Mouse (Mus musculus) limb, embryonic 13.5 days (tissue): ENCODE data around the gene Cpa4. TPM values are rescaled to one million over a fixed set of nuclear protein-coding genes. Genes with fewer than 3 reads are reported as not detected.
A peak's percentile ranks its signal among the peaks of the same experiment; 100 is the strongest.

Experiments
- ATAC-seq: fragments of 200-750 bp; cut with Nextera tagmentation; 2 replicates; pipeline ENCODE4 v1.8.0; 2017; ENCODE audit warnings: low read depth, moderate number of reproducible peaks, moderate TSS enrichment; ENCODE audit not compliant: low FRiP score
- H3K27ac ChIP-seq: fragments of 300-500 bp; sonication (generic); 2 replicates; pipeline ENCODE4 v1.5.1; 2015; ENCODE audit warnings: inconsistent platforms, mild to moderate bottlenecking, moderate library complexity
- H3K27me3 ChIP-seq: fragments of 300-500 bp; sonication (generic); 2 replicates; pipeline ENCODE4 v1.6.1; 2015; ENCODE audit warnings: mild to moderate bottlenecking, inconsistent platforms
- H3K36me3 ChIP-seq: fragments of 300-500 bp; sonication (generic); 2 replicates; pipeline ENCODE4 v1.6.1; 2015; ENCODE audit warnings: inconsistent platforms, mild to moderate bottlenecking, moderate library complexity
- H3K4me1 ChIP-seq: fragments of 300-500 bp; sonication (generic); 2 replicates; pipeline ENCODE4 v1.6.1; 2015; ENCODE audit warnings: inconsistent platforms
- H3K4me2 ChIP-seq: fragments of 300-500 bp; sonication (generic); replicated peaks from 2 replicates; pipeline ENCODE4 v1.6.1; 2015; ENCODE audit warnings: inconsistent platforms, mild to moderate bottlenecking, moderate library complexity
- H3K4me3 ChIP-seq: fragments of 300-500 bp; sonication (generic); 2 replicates; pipeline ENCODE4 v1.5.1; 2015; ENCODE audit warnings: moderate library complexity, mild to moderate bottlenecking, inconsistent platforms
- H3K9ac ChIP-seq: fragments of 300-500 bp; sonication (generic); 2 replicates; pipeline ENCODE4 v1.6.1; 2015; ENCODE audit warnings: mild to moderate bottlenecking, inconsistent platforms
- H3K9me3 ChIP-seq: fragments of 300-500 bp; sonication (generic); 2 replicates; pipeline ENCODE4 v1.6.1; 2016; ENCODE audit warnings: inconsistent platforms
- WGBS: fragments of 180-500 bp; shearing (Covaris S2); methylation state at CpG from one replicate; pipeline ENCODE4 v1.1.7; 2015; 5-methylcytosine and 5-hydroxymethylcytosine counted together
- polyA plus RNA-seq: library from polyadenylated mRNA; unstranded; fragments of >200 nt; fragmentation: Nextera tagmentation; extraction: Ambion mirVana; gene quantifications from 2 replicates; pipeline ENCODE4 v1.2.1, GENCODE M21; 2015

Cpa4 gene
- polyA plus RNA-seq, 1 experiment from 2014 or later: 2.7 TPM

GRCm38 (mm10) chr6:30604342-30604867 is 36.2 kb downstream of the Cpa4 start:
- ATAC-seq: peak; percentile 58
- Histone ChIP-seq H3K4me1 (peaks cover 31% of the 10 kb centered on the region), H3K36me3 (no peaks in the 10 kb centered on the region), H3K4me2 (no peak overlapping the region), H3K9ac (no peak overlapping the region), H3K9me3 (no peaks in the 10 kb centered on the region), H3K27ac (peak overlapping the region; percentile 44; the same call in 1 of the 2 replicates), H3K4me3 (no peak overlapping the region), H3K27me3 (no peaks in the 10 kb centered on the region)
- WGBS: 25% methylated on average over 7 of the region's 7 CpGs

GRCm38 (mm10) chr6:30605111-30605510 is 36.9 kb downstream of the Cpa4 start:
- no peak for ATAC-seq
- H3K4me2 ChIP-seq: no peak overlapping the region
- no peaks in the 10 kb centered on the region for H3K27me3 ChIP-seq
- peaks cover 31% of the 10 kb centered on the region for H3K4me1 ChIP-seq
- 81% methylated on average over 4 of the region's 4 CpGs for WGBS
- no peaks in the 10 kb centered on the region for H3K36me3 ChIP-seq
- no peak overlapping the region for H3K9ac ChIP-seq
- H3K9me3 ChIP-seq: no peaks in the 10 kb centered on the region
- H3K27ac ChIP-seq: peak overlapping the region; percentile 44; the same call in 1 of the 2 replicates
- H3K4me3 ChIP-seq: no peak overlapping the region

GRCm38 (mm10) chr6:30605672-30606071 is 37.5 kb downstream of the Cpa4 start:
- Histone ChIP-seq H3K9ac (no peak overlapping the region), H3K27ac (peak overlapping the region; percentile 44; the same call in 1 of the 2 replicates), H3K36me3 (no peaks in the 10 kb centered on the region), H3K4me3 (no peak overlapping the region), H3K4me1 (peaks cover 31% of the 10 kb centered on the region), H3K27me3 (no peaks in the 10 kb centered on the region), H3K4me2 (no peak overlapping the region), H3K9me3 (no peaks in the 10 kb centered on the region)
- 63% methylated on average over 5 of the region's 5 CpGs for WGBS
- ATAC-seq: no peak

- no peak within 1 kb of the TSS for H3K27ac ChIP-seq
- no peak within 1 kb of the TSS for H3K9ac ChIP-seq
- H3K27me3 ChIP-seq: no peaks in the 10 kb centered on the region
- H3K36me3 ChIP-seq: no peaks in the 10 kb centered on the region
- H3K4me2 ChIP-seq: no peak within 1 kb of the TSS
- no peak for ATAC-seq
- WGBS: 94% methylated on average over 7 of the region's 7 CpGs
- H3K4me3 ChIP-seq: no peak within 1 kb of the TSS
- peaks cover 28% of the 10 kb centered on the region for H3K4me1 ChIP-seq
- no peaks in the 10 kb centered on the region for H3K9me3 ChIP-seq
These were observed 42.5 kb downstream of the Cpa4 start, which contains the start of gene Cpa5 for GRCm38 (mm10) chr6:30610710-30611109. Gene Cpa5 (plus strand): TSS chr6:30611010.

- Histone ChIP-seq H3K9me3 (no peaks in the 10 kb centered on the region), H3K27me3 (no peaks in the 10 kb centered on the region), H3K9ac (no peak overlapping the region), H3K4me1 (peaks cover 28% of the 10 kb centered on the region), H3K36me3 (no peaks in the 10 kb centered on the region), H3K27ac (no peak overlapping the region), H3K4me2 (no peak overlapping the region), H3K4me3 (no peak overlapping the region)
- ATAC-seq: no peak
- WGBS: 71% methylated on average over 5 of the region's 5 CpGs
These were observed 43.0 kb downstream of the Cpa4 start for GRCm38 (mm10) chr6:30611212-30611611.

- Histone ChIP-seq H3K27me3 (no peaks in the 10 kb centered on the region), H3K4me3 (no peak overlapping the region), H3K4me2 (no peak overlapping the region), H3K36me3 (no peaks in the 10 kb centered on the region), H3K9ac (no peak overlapping the region), H3K4me1 (peaks cover 45% of the 10 kb centered on the region), H3K9me3 (no peaks in the 10 kb centered on the region), H3K27ac (peak overlapping the region; percentile 12; the same call in 1 of the 2 replicates)
- no peak for ATAC-seq
- 76% methylated on average over 6 of the region's 6 CpGs for WGBS
These were observed 46.1 kb downstream of the Cpa4 start for GRCm38 (mm10) chr6:30614251-30614650.

- no peak overlapping the region for H3K4me2 ChIP-seq
- WGBS: 18% methylated on average over 4 of the region's 4 CpGs
- H3K4me3 ChIP-seq: no peak overlapping the region
These were observed 47.6 kb downstream of the Cpa4 start for GRCm38 (mm10) chr6:30615741-30616140.

GRCm38 (mm10) chr6:30616491-30616941 is 48.3 kb downstream of the Cpa4 start:
- peak; percentile 30 for ATAC-seq
- no peaks in the 10 kb centered on the region for H3K9me3 ChIP-seq
- H3K4me1 ChIP-seq: peaks cover 54% of the 10 kb centered on the region
- no peak overlapping the region for H3K4me3 ChIP-seq
- no peaks in the 10 kb centered on the region for H3K36me3 ChIP-seq
- peak overlapping the region; percentile 89; the same call in 1 of the 2 replicates for H3K27ac ChIP-seq
- H3K4me2 ChIP-seq: peak overlapping the region; percentile 52
- H3K27me3 ChIP-seq: no peaks in the 10 kb centered on the region
- WGBS: 4% methylated on average over 8 of the region's 8 CpGs
- H3K9ac ChIP-seq: no peak overlapping the region

More at GRCm38 (mm10) chr6:30615741-30616140, 47.6 kb downstream of the Cpa4 start:
- no peak for ATAC-seq
- no peaks in the 10 kb centered on the region for H3K9me3 ChIP-seq
- peaks cover 50% of the 10 kb centered on the region for H3K4me1 ChIP-seq
- no peaks in the 10 kb centered on the region for H3K36me3 ChIP-seq
- H3K27ac ChIP-seq: peak overlapping the region; percentile 89; the same call in 1 of the 2 replicates
- no peaks in the 10 kb centered on the region for H3K27me3 ChIP-seq
- no peak overlapping the region for H3K9ac ChIP-seq

- H3K9me3 ChIP-seq: no peaks in the 10 kb centered on the region
- ATAC-seq: peak; percentile 10
- H3K4me2 ChIP-seq: peak overlapping the region; percentile 52
- H3K27me3 ChIP-seq: no peaks in the 10 kb centered on the region
- H3K4me3 ChIP-seq: peak overlapping the region; percentile 14; the same call in 1 of the 2 replicates
- no peaks in the 10 kb centered on the region for H3K36me3 ChIP-seq
- peak overlapping the region; percentile 89 for H3K27ac ChIP-seq
- WGBS: 6% methylated on average over 13 of the region's 13 CpGs
- H3K9ac ChIP-seq: peak overlapping the region; percentile 8; the same call in 1 of the 2 replicates
- H3K4me1 ChIP-seq: peaks cover 54% of the 10 kb centered on the region
These were observed 49.1 kb downstream of the Cpa4 start for GRCm38 (mm10) chr6:30617020-30617958.

GRCm38 (mm10) chr6:30617959-30618590 is 49.9 kb downstream of the Cpa4 start:
- ATAC-seq: peak; percentile 65
- WGBS: 7% methylated on average over 18 of the region's 18 CpGs
- Histone ChIP-seq H3K4me1 (peaks cover 54% of the 10 kb centered on the region), H3K36me3 (no peaks in the 10 kb centered on the region), H3K4me3 (peak overlapping the region; percentile 14; the same call in 1 of the 2 replicates), H3K27ac (peak overlapping the region; percentile 89; the same call in 1 of the 2 replicates), H3K9ac (peak overlapping the region; percentile 53; the same call in 1 of the 2 replicates), H3K27me3 (no peaks in the 10 kb centered on the region), H3K4me2 (peak overlapping the region; percentile 52), H3K9me3 (no peaks in the 10 kb centered on the region)

GRCm38 (mm10) chr6:30618735-30619134 is 50.6 kb downstream of the Cpa4 start:
- H3K9ac ChIP-seq: no peak overlapping the region
- H3K9me3 ChIP-seq: no peaks in the 10 kb centered on the region
- no peak overlapping the region for H3K4me3 ChIP-seq
- H3K36me3 ChIP-seq: no peaks in the 10 kb centered on the region
- H3K4me2 ChIP-seq: no peak overlapping the region
- 40% methylated on average over 6 of the region's 6 CpGs for WGBS
- peak overlapping the region; percentile 89 for H3K27ac ChIP-seq
- peaks cover 54% of the 10 kb centered on the region for H3K4me1 ChIP-seq
- H3K27me3 ChIP-seq: no peaks in the 10 kb centered on the region
- no peak for ATAC-seq
